Mouse (Mus musculus) stomach, postnatal 0 days (tissue): ENCODE data around the gene Emp2.

Experiments
- CTCF ChIP-seq: IDR thresholded peaks from 2 replicates; pipeline ENCODE4 v1.5.1; 2016; ENCODE audit warnings: antibody characterized with exemption, low read depth, mild to moderate bottlenecking, moderate library complexity
- EP300 ChIP-seq: optimal IDR thresholded peaks from 2 replicates; pipeline ENCODE3; 2016; ENCODE audit warnings: antibody characterized with exemption

DNA sequence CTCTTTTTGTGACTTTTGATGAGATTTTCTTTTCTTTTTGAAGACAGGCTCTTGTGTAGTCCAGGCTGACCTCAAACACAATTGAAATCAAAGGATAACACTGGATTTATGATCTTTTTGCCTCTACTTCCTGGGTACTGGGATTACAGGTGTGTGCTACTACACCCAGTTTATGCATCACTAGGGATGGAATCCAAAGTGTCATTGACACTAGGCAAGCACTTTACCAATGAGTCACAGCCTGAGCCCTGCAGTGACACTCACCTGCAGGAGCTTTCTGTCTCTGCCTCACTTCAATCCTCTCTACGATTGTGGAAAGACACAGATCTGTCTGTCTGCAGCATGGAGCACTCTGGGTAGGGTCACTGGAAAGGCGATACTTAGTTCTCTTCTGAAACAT is 22.2 kb upstream of the Emp2 start:
- no peak for TF ChIP-seq CTCF
- TF ChIP-seq EP300: no peak
